Comparison of ENCODE assay signal across 23 mouse cellular contexts in genomic region chr4:120888884-120889283, GRCm38 (mm10).
"Had no signal": no experiment of that assay in that cellular context is flagged by ENCODE, and none has a peak within 500 bp of the region (broad histone marks: within the 10 kb centered on the region; RNA-seq: fewer than 3 reads in every experiment).

No protein-coding gene starts in this region.

- H3K9me3 ChIP-seq: limb, embryonic 12.5 days; limb, embryonic 15.5 days; liver, embryonic 12.5 days; liver, embryonic 15.5 days; lung, embryonic 15.5 days; megakaryocyte, embryonic 14.5 days; midbrain, embryonic 10.5 days; midbrain, embryonic 13.5 days; neural tube, embryonic 13.5 days; stomach, embryonic 15.5 days had no signal

- H3K27ac ChIP-seq: left cerebral cortex, adult 2 months; limb, embryonic 12.5 days; limb, embryonic 15.5 days; liver, embryonic 12.5 days; liver, embryonic 15.5 days; lung, embryonic 15.5 days; midbrain, embryonic 10.5 days; midbrain, embryonic 13.5 days; neural tube, embryonic 13.5 days; stomach, embryonic 15.5 days had no signal

- H3K9ac ChIP-seq: limb, embryonic 12.5 days; limb, embryonic 15.5 days; liver, embryonic 12.5 days; liver, embryonic 15.5 days; lung, embryonic 15.5 days; midbrain, embryonic 13.5 days; neural tube, embryonic 13.5 days; stomach, embryonic 15.5 days had no signal

- H3K4me1 ChIP-seq: limb, embryonic 15.5 days; stomach, embryonic 15.5 days had no signal

- H3K4me2 ChIP-seq: limb, embryonic 12.5 days; limb, embryonic 15.5 days; liver, embryonic 12.5 days; liver, embryonic 15.5 days; lung, embryonic 15.5 days; midbrain, embryonic 13.5 days; neural tube, embryonic 13.5 days; stomach, embryonic 15.5 days had no signal

- DNase-seq: kidney, postnatal 10 days; kidney, postnatal 36 days; layer of hippocampus, postnatal 36 days; lung, adult 18-20 months; lung, postnatal 10 days; lung, postnatal 36 days; retina, postnatal 1 day; right cerebral cortex, postnatal 25 days; spleen, adult 18-20 months; thymus, postnatal 36 days had no signal

- H3K27me3 ChIP-seq: limb, embryonic 15.5 days; lung, embryonic 15.5 days; neural tube, embryonic 13.5 days; stomach, embryonic 15.5 days had no signal

- H3K36me3 ChIP-seq: limb, embryonic 12.5 days; limb, embryonic 15.5 days; liver, embryonic 12.5 days; liver, embryonic 15.5 days; lung, embryonic 15.5 days; midbrain, embryonic 10.5 days; midbrain, embryonic 13.5 days; neural tube, embryonic 13.5 days; stomach, embryonic 15.5 days had no signal

- H3K4me3 ChIP-seq: left cerebral cortex, adult 2 months; limb, embryonic 12.5 days; limb, embryonic 15.5 days; liver, embryonic 12.5 days; liver, embryonic 15.5 days; lung, embryonic 15.5 days; megakaryocyte, embryonic 14.5 days; midbrain, embryonic 10.5 days; midbrain, embryonic 13.5 days; myocyte; neural tube, embryonic 13.5 days; stomach, embryonic 15.5 days had no signal

- ATAC-seq: liver, embryonic 12.5 days; midbrain, embryonic 13.5 days; midbrain, embryonic 16.5 days had no signal
